Mouse (Mus musculus): ENCODE results near the gene BC049352. TPM values are rescaled to one million over a fixed set of nuclear protein-coding genes. Genes with fewer than 3 reads are reported as not detected.

BC049352 gene
- total and polyA plus RNA-seq, 2 experiments from 2014 or later: 0.26 TPM; not detected in 1

GRCm38 (mm10) chr9:45167903-45168302, 13.9 kb upstream of the BC049352 start:
- Histone ChIP-seq H3K27ac (ENCODE audit: low read depth, low read length) (no peak overlapping the region), H3K4me3 (ENCODE audit: low read depth, low read length) (no peak overlapping the region), H3K4me1 (ENCODE audit: insufficient read depth, low read length) (no peaks in the 10 kb centered on the region), H3K4me2 (ENCODE audit: low read depth, low read length, poor library complexity, severe bottlenecking) (no peak overlapping the region), H3K27me3 (ENCODE audit: insufficient read depth, low read length) (no peaks in the 10 kb centered on the region), H3K9ac (replicated peaks; ENCODE audit: low read length, poor library complexity, severe bottlenecking) (no peak overlapping the region), H3K36me3 (ENCODE audit: insufficient read depth, low read length) (no peaks in the 10 kb centered on the region), H3K9me3 (ENCODE audit: low read length) (no peaks in the 10 kb centered on the region)
- no peak for DNase-seq (ENCODE audit: low spot score)
- no peak for TF ChIP-seq CTCF (IDR thresholded peaks at IDR 0.05)
- no peak for ATAC-seq (ENCODE audit: low FRiP score)
- WGBS: 80% methylated on average over 5 of the region's 5 CpGs

GRCm38 (mm10) chr9:45170150-45170549, 11.7 kb upstream of the BC049352 start:
- H3K4me2 ChIP-seq (ENCODE audit: low read depth, low read length, poor library complexity, severe bottlenecking): no peak overlapping the region
- H3K27me3 ChIP-seq (ENCODE audit: insufficient read depth, low read length): no peaks in the 10 kb centered on the region
- H3K9me3 ChIP-seq (ENCODE audit: low read length): no peaks in the 10 kb centered on the region
- ATAC-seq (ENCODE audit: low FRiP score) (no peak), DNase-seq (ENCODE audit: low spot score) (no peak)
- no peaks in the 10 kb centered on the region for H3K36me3 ChIP-seq (ENCODE audit: insufficient read depth, low read length)
- 91% methylated on average over 5 of the region's 5 CpGs for WGBS
- H3K9ac ChIP-seq (replicated peaks; ENCODE audit: low read length, poor library complexity, severe bottlenecking): no peak overlapping the region
- no peak for TF ChIP-seq CTCF (IDR thresholded peaks at IDR 0.05)
- H3K4me3 ChIP-seq (ENCODE audit: low read depth, low read length): no peak overlapping the region
- no peaks in the 10 kb centered on the region for H3K4me1 ChIP-seq (ENCODE audit: insufficient read depth, low read length)
- H3K27ac ChIP-seq (ENCODE audit: low read depth, low read length): no peak overlapping the region

GRCm38 (mm10) chr9:45171073-45171610, 10.7 kb upstream of the BC049352 start:
- H3K27me3 ChIP-seq (ENCODE audit: insufficient read depth, low read length): no peaks in the 10 kb centered on the region
- H3K4me2 ChIP-seq (ENCODE audit: low read depth, low read length, poor library complexity, severe bottlenecking): no peak overlapping the region
- TF ChIP-seq CTCF (IDR thresholded peaks at IDR 0.05): no peak
- no peak for DNase-seq (ENCODE audit: low spot score)
- 64% methylated on average over 1 of the region's 1 CpGs for WGBS
- H3K9me3 ChIP-seq (ENCODE audit: low read length): no peaks in the 10 kb centered on the region
- no peak overlapping the region for H3K9ac ChIP-seq (replicated peaks; ENCODE audit: low read length, poor library complexity, severe bottlenecking)
- no peak overlapping the region for H3K4me3 ChIP-seq (ENCODE audit: low read depth, low read length)
- H3K27ac ChIP-seq (ENCODE audit: low read depth, low read length): no peak overlapping the region
- H3K4me1 ChIP-seq (ENCODE audit: insufficient read depth, low read length): no peaks in the 10 kb centered on the region
- no peak for ATAC-seq (ENCODE audit: low FRiP score)
- no peaks in the 10 kb centered on the region for H3K36me3 ChIP-seq (ENCODE audit: insufficient read depth, low read length)

GRCm38 (mm10) chr9:45173475-45173874, 8.3 kb upstream of the BC049352 start:
- ATAC-seq (ENCODE audit: low FRiP score) (no peak), DNase-seq (ENCODE audit: low spot score) (no peak)
- no peak overlapping the region for H3K9ac ChIP-seq (replicated peaks; ENCODE audit: low read length, poor library complexity, severe bottlenecking)
- H3K27ac ChIP-seq (ENCODE audit: low read depth, low read length): no peak overlapping the region
- H3K36me3 ChIP-seq (ENCODE audit: insufficient read depth, low read length): no peaks in the 10 kb centered on the region
- no peaks in the 10 kb centered on the region for H3K9me3 ChIP-seq (ENCODE audit: low read length)
- H3K4me3 ChIP-seq (ENCODE audit: low read depth, low read length): no peak overlapping the region
- WGBS: 63% methylated on average over 3 of the region's 3 CpGs
- TF ChIP-seq CTCF (IDR thresholded peaks at IDR 0.05): no peak
- H3K4me1 ChIP-seq (ENCODE audit: insufficient read depth, low read length): no peaks in the 10 kb centered on the region
- H3K4me2 ChIP-seq (ENCODE audit: low read depth, low read length, poor library complexity, severe bottlenecking): no peak overlapping the region
- H3K27me3 ChIP-seq (ENCODE audit: insufficient read depth, low read length): no peaks in the 10 kb centered on the region

- ATAC-seq (ENCODE audit: low FRiP score) (no peak), DNase-seq (ENCODE audit: low spot score) (no peak)
- TF ChIP-seq CTCF (IDR thresholded peaks at IDR 0.05): no peak
- no peak overlapping the region for H3K27ac ChIP-seq (ENCODE audit: low read depth, low read length)
- H3K9ac ChIP-seq (replicated peaks; ENCODE audit: low read length, poor library complexity, severe bottlenecking): no peak overlapping the region
- H3K36me3 ChIP-seq (ENCODE audit: insufficient read depth, low read length): no peaks in the 10 kb centered on the region
- no peak overlapping the region for H3K4me3 ChIP-seq (ENCODE audit: low read depth, low read length)
- H3K4me1 ChIP-seq (ENCODE audit: insufficient read depth, low read length): no peaks in the 10 kb centered on the region
- 93% methylated on average over 5 of the region's 5 CpGs for WGBS
- no peak overlapping the region for H3K4me2 ChIP-seq (ENCODE audit: low read depth, low read length, poor library complexity, severe bottlenecking)
- H3K9me3 ChIP-seq (ENCODE audit: low read length): no peaks in the 10 kb centered on the region
- no peaks in the 10 kb centered on the region for H3K27me3 ChIP-seq (ENCODE audit: insufficient read depth, low read length)
Measured at GRCm38 (mm10) chr9:45179282-45179681, 2.5 kb upstream of the BC049352 start.

- Histone ChIP-seq H3K4me3 (ENCODE audit: low read depth, low read length) (no peak overlapping the region), H3K4me1 (ENCODE audit: insufficient read depth, low read length) (no peaks in the 10 kb centered on the region), H3K27me3 (ENCODE audit: insufficient read depth, low read length) (no peaks in the 10 kb centered on the region), H3K9ac (replicated peaks; ENCODE audit: low read length, poor library complexity, severe bottlenecking) (no peak overlapping the region), H3K27ac (ENCODE audit: low read depth, low read length) (no peak overlapping the region), H3K4me2 (ENCODE audit: low read depth, low read length, poor library complexity, severe bottlenecking) (no peak overlapping the region), H3K36me3 (ENCODE audit: insufficient read depth, low read length) (no peaks in the 10 kb centered on the region), H3K9me3 (ENCODE audit: low read length) (no peaks in the 10 kb centered on the region)
- no peak for DNase-seq (ENCODE audit: low spot score)
- no peak for TF ChIP-seq CTCF (IDR thresholded peaks at IDR 0.05)
- ATAC-seq (ENCODE audit: low FRiP score): no peak
- 57% methylated on average over 3 of the region's 3 CpGs for WGBS
Measured at GRCm38 (mm10) chr9:45182521-45182920, 714 bp downstream of the BC049352 start.
